Mouse (Mus musculus) v-Abl transformed pro-B cells (cell line): Measurements from ENCODE around the gene Cdc42ep4.

Source experiments
- in situ Hi-C, 2 experiments: fragments of 400-800 bp; cut with MboI; formaldehyde crosslinking; loops; one replicate each; pipeline ENCODE4 v1.15.1; 2025; ENCODE audit not compliant: unreplicated experiment in 2 of 2

Gene Cdc42ep4

GRCm38 (mm10) chr11:113778733-113779679, 27.3 kb upstream of the Cdc42ep4 start:
- in situ Hi-C loops = no loop called here

- in situ Hi-C loops = no loop called here
Measured at GRCm38 (mm10) chr11:113777878-113778464, 26.3 kb upstream of the Cdc42ep4 start.

- in situ Hi-C loops = no loop called here
Measured at GRCm38 (mm10) chr11:113776851-113777511, 25.3 kb upstream of the Cdc42ep4 start.

GRCm38 (mm10) chr11:113774773-113775172, 23.1 kb upstream of the Cdc42ep4 start:
- in situ Hi-C loops = no loop called here

GRCm38 (mm10) chr11:113773191-113773590, 21.5 kb upstream of the Cdc42ep4 start:
- in situ Hi-C loops = no loop called here

- in situ Hi-C loops = no loop called here
Measured at GRCm38 (mm10) chr11:113771187-113771586, 19.5 kb upstream of the Cdc42ep4 start.

- in situ Hi-C loops = no loop called here
Measured at GRCm38 (mm10) chr11:113768356-113768755, 16.7 kb upstream of the Cdc42ep4 start.

GRCm38 (mm10) chr11:113767285-113767684, 15.6 kb upstream of the Cdc42ep4 start:
- in situ Hi-C loops = no loop called here

- in situ Hi-C loops = no loop called here
Measured at GRCm38 (mm10) chr11:113766284-113766985, 14.8 kb upstream of the Cdc42ep4 start.

GRCm38 (mm10) chr11:113764132-113764849, 12.6 kb upstream of the Cdc42ep4 start:
- in situ Hi-C loops = no loop called here

- in situ Hi-C loops = no loop called here
Measured at GRCm38 (mm10) chr11:113763449-113763848, 11.8 kb upstream of the Cdc42ep4 start.

- in situ Hi-C loops = no loop called here
Measured at GRCm38 (mm10) chr11:113762136-113762797, 10.6 kb upstream of the Cdc42ep4 start.

- in situ Hi-C loops = no loop called here
Measured at GRCm38 (mm10) chr11:113761646-113762045, 10.0 kb upstream of the Cdc42ep4 start.

GRCm38 (mm10) chr11:113760476-113760875, 8.8 kb upstream of the Cdc42ep4 start:
- in situ Hi-C loops = no loop called here

- in situ Hi-C loops = no loop called here
Measured at GRCm38 (mm10) chr11:113758851-113759250, 7.2 kb upstream of the Cdc42ep4 start.

- in situ Hi-C loops = no loop called here
Measured at GRCm38 (mm10) chr11:113756578-113756977, 4.9 kb upstream of the Cdc42ep4 start.

- in situ Hi-C loops = no loop called here
Measured at GRCm38 (mm10) chr11:113755878-113756277, 4.2 kb upstream of the Cdc42ep4 start.

GRCm38 (mm10) chr11:113754845-113755244, 3.2 kb upstream of the Cdc42ep4 start:
- in situ Hi-C loops = no loop called here

- in situ Hi-C loops = no loop called here
Measured at GRCm38 (mm10) chr11:113752685-113753430, 1.2 kb upstream of the Cdc42ep4 start.
